Mouse (Mus musculus) megakaryocyte, embryonic 14.5 days (primary cell): ENCODE data around the gene Cavin2. TPM values are rescaled to one million over a fixed set of nuclear protein-coding genes. Genes with fewer than 3 reads are reported as not detected.

Experiments
- H3K27me3 ChIP-seq: replicated peaks from 2 replicates; pipeline ENCODE3; 2012; ENCODE audit warnings: inconsistent platforms
- H3K36me3 ChIP-seq: replicated peaks from 2 replicates; pipeline ENCODE3; 2012; ENCODE audit warnings: low read length, inconsistent platforms, mixed read lengths
- H3K4me1 ChIP-seq: 2 replicates; pipeline ENCODE4 v1.6.1; 2012; ENCODE audit warnings: inconsistent platforms
- H3K4me3 ChIP-seq: replicated peaks from 2 replicates; pipeline ENCODE3; 2012; ENCODE audit warnings: moderate library complexity, mild to moderate bottlenecking, inconsistent platforms
- H3K9me3 ChIP-seq: 2 replicates; pipeline ENCODE4 v1.6.1; 2012; ENCODE audit warnings: inconsistent platforms
- FLI1 ChIP-seq: IDR thresholded peaks from 2 replicates; pipeline ENCODE4 v1.6.1; 2012; ENCODE audit warnings: low read length, inconsistent platforms, mixed read lengths
- GATA1 ChIP-seq: IDR thresholded peaks from 3 replicates; pipeline ENCODE4 v1.6.1; 2012; ENCODE audit warnings: mixed read lengths, low read length, inconsistent platforms, borderline replicate concordance
- polyA plus RNA-seq: library from polyadenylated mRNA; stranded (reverse); fragments of >175 nt; gene quantifications from 2 replicates; pipeline ENCODE4 v1.2.3, GENCODE M21; 2012; ENCODE audit warnings: low replicate concordance; ENCODE audit not compliant: insufficient read depth

Cavin2 gene
- 22.5 and 55.0 TPM in 2 replicates for polyA plus RNA-seq

- Histone ChIP-seq H3K4me3 (peak within 1 kb of the TSS; percentile 94), H3K36me3 (peaks cover 7% of the 10 kb centered on the region), H3K27me3 (no peaks in the 10 kb centered on the region), H3K4me1 (peaks cover 54% of the 10 kb centered on the region), H3K9me3 (no peaks in the 10 kb centered on the region)
- TF ChIP-seq FLI1, result no peak
- no peak for TF ChIP-seq GATA1
Observed at GRCm38 (mm10) chr1:51288755-51289619, at the start of gene Cavin2. Gene Cavin2, plus strand, starts transcription at chr1:51289126.

- TF ChIP-seq FLI1, result no peak
- no peak for TF ChIP-seq GATA1
- Histone ChIP-seq H3K4me3 (no peak overlapping the region), H3K27me3 (no peaks in the 10 kb centered on the region), H3K9me3 (no peaks in the 10 kb centered on the region), H3K4me1 (peaks cover 16% of the 10 kb centered on the region), H3K36me3 (no peaks in the 10 kb centered on the region)
Observed at GRCm38 (mm10) chr1:51241311-51241986, 47.5 kb upstream of the Cavin2 start.

- no peak for TF ChIP-seq GATA1
- TF ChIP-seq FLI1, result no peak
- no peaks in the 10 kb centered on the region for H3K9me3 ChIP-seq
Observed at GRCm38 (mm10) chr1:51243294-51243693, 45.6 kb upstream of the Cavin2 start.

GRCm38 (mm10) chr1:51243869-51244268 is 45.1 kb upstream of the Cavin2 start:
- Histone ChIP-seq H3K36me3 (no peaks in the 10 kb centered on the region), H3K4me3 (no peak overlapping the region), H3K27me3 (no peaks in the 10 kb centered on the region), H3K4me1 (peaks cover 16% of the 10 kb centered on the region), H3K9me3 (no peaks in the 10 kb centered on the region)
- TF ChIP-seq FLI1 (no peak), GATA1 (no peak)

More at GRCm38 (mm10) chr1:51243294-51243693, 45.6 kb upstream of the Cavin2 start:
- no peaks in the 10 kb centered on the region for H3K36me3 ChIP-seq
- peak overlapping the region; percentile 5 for H3K4me3 ChIP-seq
- H3K4me1 ChIP-seq, result peaks cover 16% of the 10 kb centered on the region
- H3K27me3 ChIP-seq, result no peaks in the 10 kb centered on the region

GRCm38 (mm10) chr1:51245381-51245780 is 43.5 kb upstream of the Cavin2 start:
- no peak overlapping the region for H3K4me3 ChIP-seq
- H3K4me1 ChIP-seq, result peaks cover 16% of the 10 kb centered on the region
- no peak for TF ChIP-seq GATA1
- TF ChIP-seq FLI1, result no peak

GRCm38 (mm10) chr1:51250302-51250701 is 38.6 kb upstream of the Cavin2 start:
- no peak overlapping the region for H3K4me3 ChIP-seq
- TF ChIP-seq FLI1 (no peak), GATA1 (no peak)
- peaks cover 2% of the 10 kb centered on the region; the same call in 1 of the 2 replicates for H3K4me1 ChIP-seq
- no peaks in the 10 kb centered on the region for H3K9me3 ChIP-seq
- no peaks in the 10 kb centered on the region for H3K27me3 ChIP-seq
- H3K36me3 ChIP-seq, result no peaks in the 10 kb centered on the region

More at GRCm38 (mm10) chr1:51245381-51245780, 43.5 kb upstream of the Cavin2 start:
- H3K36me3 ChIP-seq, result no peaks in the 10 kb centered on the region
- H3K9me3 ChIP-seq, result no peaks in the 10 kb centered on the region
- H3K27me3 ChIP-seq, result no peaks in the 10 kb centered on the region

GRCm38 (mm10) chr1:51265118-51265800 is 23.7 kb upstream of the Cavin2 start:
- no peaks in the 10 kb centered on the region for H3K36me3 ChIP-seq
- H3K4me3 ChIP-seq, result no peak overlapping the region
- no peaks in the 10 kb centered on the region for H3K27me3 ChIP-seq
- H3K9me3 ChIP-seq, result no peaks in the 10 kb centered on the region
- no peak for TF ChIP-seq GATA1
- no peak for TF ChIP-seq FLI1
- H3K4me1 ChIP-seq, result peaks cover 22% of the 10 kb centered on the region

- no peak overlapping the region for H3K4me3 ChIP-seq
- no peaks in the 10 kb centered on the region for H3K36me3 ChIP-seq
- H3K27me3 ChIP-seq, result no peaks in the 10 kb centered on the region
- TF ChIP-seq GATA1 (no peak), FLI1 (no peak)
- peaks cover 22% of the 10 kb centered on the region for H3K4me1 ChIP-seq
- no peaks in the 10 kb centered on the region for H3K9me3 ChIP-seq
Observed at GRCm38 (mm10) chr1:51265926-51266325, 23.0 kb upstream of the Cavin2 start.

- H3K9me3 ChIP-seq, result no peaks in the 10 kb centered on the region
- no peak for TF ChIP-seq GATA1
- no peak for TF ChIP-seq FLI1
- no peak overlapping the region for H3K4me3 ChIP-seq
- no peaks in the 10 kb centered on the region for H3K36me3 ChIP-seq
- H3K27me3 ChIP-seq, result no peaks in the 10 kb centered on the region
- peaks cover 30% of the 10 kb centered on the region for H3K4me1 ChIP-seq
Observed at GRCm38 (mm10) chr1:51267125-51267524, 21.8 kb upstream of the Cavin2 start.
